Mouse (Mus musculus): ENCODE data around the gene Alkbh4. TPM values are rescaled to one million over a fixed set of nuclear protein-coding genes. Genes with fewer than 3 reads are reported as not detected.

The Alkbh4 gene
- total and polyA plus RNA-seq, 2 experiments: 3.0 to 9.3 TPM

DNA sequence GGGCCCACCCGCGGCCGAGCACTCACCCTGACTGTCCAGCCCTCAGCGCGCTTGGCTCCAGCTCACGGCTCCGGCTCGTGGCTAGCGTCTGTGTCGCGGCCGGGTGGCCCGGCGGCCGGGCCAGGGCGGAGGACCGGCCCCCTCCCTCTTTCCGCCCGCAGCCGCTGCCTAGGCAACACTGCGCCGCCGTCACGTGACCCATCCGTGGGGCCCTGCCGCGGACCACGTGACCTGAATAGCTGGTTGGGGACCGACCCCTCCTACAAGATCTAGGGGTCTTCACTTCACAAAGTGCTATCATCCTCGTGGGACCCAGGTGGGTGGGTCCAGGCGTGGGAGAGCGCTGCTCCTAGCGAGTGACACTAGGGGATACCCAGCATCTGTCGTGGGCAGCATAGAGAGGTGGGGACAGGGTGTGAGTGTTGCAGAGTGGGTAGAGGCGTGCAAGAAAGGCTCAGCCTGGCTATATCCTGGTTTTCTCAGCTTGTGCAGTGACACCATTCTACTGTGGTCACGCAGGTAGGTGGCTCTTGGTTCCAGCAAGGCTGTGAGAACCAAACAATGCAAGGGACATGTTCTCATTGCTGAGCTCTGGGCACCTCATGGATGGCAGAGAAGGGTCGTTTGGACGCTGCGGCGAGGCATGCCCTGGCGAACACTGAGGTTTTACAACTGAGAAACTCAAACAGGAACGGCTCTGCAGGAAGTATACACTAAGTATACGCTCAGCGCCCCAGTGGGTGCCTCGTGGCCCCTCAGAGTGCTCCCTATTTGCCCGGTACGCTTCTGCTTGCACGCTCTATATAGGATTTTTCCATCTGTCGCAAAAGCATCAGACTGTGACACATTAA is 34.8 kb downstream of the Alkbh4 start, which contains the start of gene Orai2:
Gene Orai2, minus strand, starts transcription at position 202 of the 851 bp plus-strand sequence.
- peaks cover 13% of the 10 kb centered on the region for H3K4me1 ChIP-seq (ENCODE audit: control insufficient read depth, insufficient read depth, low read length)
- no peaks in the 10 kb centered on the region for H3K36me3 ChIP-seq (ENCODE audit: control insufficient read depth, insufficient read depth, low read length)
- H3K79me2 ChIP-seq (ENCODE audit: control insufficient read depth, insufficient read depth, low read length): no peaks in the 10 kb centered on the region
- no peak for DNase-seq (ENCODE audit: extremely low read depth, low read depth, low spot score)
- no peaks in the 10 kb centered on the region for H3K27me3 ChIP-seq (ENCODE audit: control insufficient read depth, insufficient read depth, low read length)
- 2% methylated on average over 49 of the region's 49 CpGs for WGBS
- H3K27ac ChIP-seq (replicated peaks; ENCODE audit: insufficient read depth, low read depth, low read length): 0 out of 2 replicates have a peak within 1 kb of the TSS, but pooled peaks have one; percentile 22
- TF ChIP-seq CTCF (IDR thresholded peaks at IDR 0.05; ENCODE audit: low read depth, low read length) (no peak), POLR2A (IDR thresholded peaks at IDR 0.05; ENCODE audit: extremely low read depth, insufficient read depth, low read length) (no peak)
- H3K4me3 ChIP-seq (ENCODE audit: insufficient read depth, low read depth, low read length): peak within 1 kb of the TSS; percentile 54
- peak within 1 kb of the TSS; percentile 48 for H3K9ac ChIP-seq (ENCODE audit: low read depth, low read length)

DNA sequence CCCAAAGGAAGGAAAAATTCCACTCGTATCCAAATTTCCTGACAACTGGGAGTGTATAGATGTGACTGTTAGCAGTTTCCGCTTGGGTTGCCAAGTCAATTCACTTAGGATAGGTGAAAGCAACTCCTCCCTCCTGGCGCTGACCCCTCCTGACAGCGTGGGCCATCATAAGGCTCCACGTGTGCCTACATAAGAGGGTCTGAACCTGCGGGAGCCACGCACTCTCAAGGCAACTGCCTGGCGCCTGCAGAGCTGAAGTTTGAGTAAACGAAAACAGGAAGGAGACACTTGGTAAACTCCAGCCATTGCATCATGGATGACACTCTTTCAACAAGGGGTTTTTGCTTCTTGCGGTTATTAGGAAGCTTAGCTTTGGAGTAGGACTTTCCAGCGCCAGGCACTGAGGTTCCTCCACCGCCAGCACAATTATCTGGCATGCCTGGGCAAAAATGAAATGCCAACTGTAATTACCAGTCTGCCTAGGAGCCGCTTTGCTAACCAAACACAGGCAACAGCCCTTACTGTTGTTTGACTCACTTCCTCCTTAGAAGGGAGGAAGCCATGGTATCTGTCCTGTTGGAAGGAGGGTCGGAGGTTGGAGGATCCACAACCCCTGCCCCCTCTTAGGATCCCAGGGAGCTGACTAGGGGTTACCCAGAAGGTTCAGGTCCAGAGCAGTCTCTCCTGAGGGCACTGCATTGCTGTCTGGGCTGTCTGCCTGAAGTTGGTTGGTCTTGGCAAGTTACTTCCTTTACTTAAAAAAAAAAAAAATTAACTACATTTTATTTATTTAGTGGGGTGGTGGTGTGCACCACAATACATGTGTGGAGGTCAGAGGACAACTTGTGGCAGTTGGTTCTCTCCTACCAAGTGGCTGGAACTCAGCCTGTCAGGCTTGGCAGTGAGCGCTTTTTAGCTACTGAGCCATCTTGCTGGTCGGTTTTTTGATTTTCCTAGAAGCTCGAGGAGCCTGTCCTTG is 35.7 kb downstream of the Alkbh4 start:
- Histone ChIP-seq H3K4me3 (ENCODE audit: insufficient read depth, low read depth, low read length) (peak overlapping the region; percentile 45; the same call in 1 of the 2 replicates), H3K36me3 (ENCODE audit: control insufficient read depth, insufficient read depth, low read length) (no peaks in the 10 kb centered on the region), H3K27me3 (ENCODE audit: control insufficient read depth, insufficient read depth, low read length) (no peaks in the 10 kb centered on the region), H3K4me1 (ENCODE audit: control insufficient read depth, insufficient read depth, low read length) (peaks cover 13% of the 10 kb centered on the region), H3K9ac (ENCODE audit: low read depth, low read length) (peak overlapping the region; percentile 48), H3K27ac (replicated peaks; ENCODE audit: insufficient read depth, low read depth, low read length) (peak overlapping the region; percentile 37), H3K79me2 (ENCODE audit: control insufficient read depth, insufficient read depth, low read length) (no peaks in the 10 kb centered on the region)
- 6% methylated on average over 17 of the region's 17 CpGs for WGBS
- peak; percentile 63 for DNase-seq (ENCODE audit: extremely low read depth, low read depth, low spot score)
- TF ChIP-seq POLR2A (IDR thresholded peaks at IDR 0.05; ENCODE audit: extremely low read depth, insufficient read depth, low read length): no peak
- TF ChIP-seq CTCF (IDR thresholded peaks at IDR 0.05; ENCODE audit: low read depth, low read length): no peak

DNA sequence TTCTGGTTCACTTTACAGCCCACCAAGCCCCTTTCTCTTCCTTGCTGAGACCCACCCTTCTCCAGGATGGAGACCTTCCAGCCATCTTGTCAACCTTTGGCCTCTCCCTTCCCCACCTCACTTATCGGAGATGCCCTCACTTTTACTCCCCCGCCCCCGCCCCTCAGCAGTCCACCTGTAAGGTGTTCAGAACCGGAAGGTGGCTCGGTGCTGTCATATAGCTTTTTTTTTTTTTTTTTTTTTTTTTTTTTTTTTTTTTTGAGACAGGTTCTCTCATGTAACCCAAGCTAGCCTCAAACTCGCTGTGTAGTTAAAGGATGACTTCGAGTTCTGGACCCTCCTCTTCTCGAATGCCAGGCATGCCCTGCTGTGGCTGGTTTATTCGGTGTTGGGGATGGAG is 37.0 kb downstream of the Alkbh4 start:
- Histone ChIP-seq H3K79me2 (ENCODE audit: control insufficient read depth, insufficient read depth, low read length) (no peaks in the 10 kb centered on the region), H3K27me3 (ENCODE audit: control insufficient read depth, insufficient read depth, low read length) (no peaks in the 10 kb centered on the region), H3K27ac (replicated peaks; ENCODE audit: insufficient read depth, low read depth, low read length) (no peak overlapping the region), H3K36me3 (ENCODE audit: control insufficient read depth, insufficient read depth, low read length) (no peaks in the 10 kb centered on the region), H3K4me3 (ENCODE audit: insufficient read depth, low read depth, low read length) (no peak overlapping the region), H3K9ac (ENCODE audit: low read depth, low read length) (no peak overlapping the region), H3K4me1 (ENCODE audit: control insufficient read depth, insufficient read depth, low read length) (peaks cover 13% of the 10 kb centered on the region)
- TF ChIP-seq POLR2A (IDR thresholded peaks at IDR 0.05; ENCODE audit: extremely low read depth, insufficient read depth, low read length) (no peak), CTCF (IDR thresholded peaks at IDR 0.05; ENCODE audit: low read depth, low read length) (no peak)
- WGBS: 85% methylated on average over 9 of the region's 9 CpGs
- no peak for DNase-seq (ENCODE audit: extremely low read depth, low read depth, low spot score)

DNA sequence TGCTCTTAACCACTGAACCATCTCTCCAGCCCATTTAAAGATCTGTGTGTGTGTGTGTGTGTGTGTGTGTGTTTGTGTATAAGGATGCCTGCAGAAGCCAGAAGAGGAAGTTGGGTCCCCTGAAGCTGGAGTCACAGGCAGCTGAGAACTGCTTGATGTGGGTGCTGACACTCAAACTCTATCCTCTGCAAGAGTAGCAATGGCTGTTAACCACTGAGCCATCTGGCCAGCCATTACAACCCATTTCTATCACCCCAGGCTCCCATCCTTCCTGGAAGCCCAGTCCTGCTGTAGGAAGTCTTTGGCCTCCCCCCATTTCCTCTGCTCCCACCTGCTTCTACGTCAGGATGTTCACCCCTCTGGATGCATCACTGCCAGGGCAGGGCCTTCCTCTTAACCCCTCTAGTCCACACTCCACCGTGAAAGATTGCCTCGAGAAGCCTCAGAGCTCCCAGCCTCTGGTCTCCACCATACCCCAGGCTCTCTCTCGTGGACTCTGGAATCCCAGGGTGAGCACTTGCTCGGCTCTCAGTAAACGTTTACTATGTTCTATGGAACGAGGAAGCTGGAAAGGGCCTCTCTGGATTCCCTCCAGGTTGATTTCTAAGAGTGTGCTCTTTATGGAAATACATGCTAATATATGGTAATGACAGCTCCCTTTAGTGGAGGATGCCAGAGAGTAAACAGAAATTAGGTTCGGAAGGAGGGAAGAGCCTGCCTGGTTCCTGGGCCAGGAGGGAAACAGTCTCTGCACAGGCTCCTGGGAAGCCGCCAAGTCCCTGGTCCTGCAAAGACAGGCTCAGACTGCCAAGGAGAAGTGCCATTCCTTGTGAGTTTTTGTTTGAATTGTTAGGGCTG is 37.9 kb downstream of the Alkbh4 start:
- Histone ChIP-seq H3K79me2 (ENCODE audit: control insufficient read depth, insufficient read depth, low read length) (no peaks in the 10 kb centered on the region), H3K4me1 (ENCODE audit: control insufficient read depth, insufficient read depth, low read length) (peaks cover 13% of the 10 kb centered on the region), H3K4me3 (ENCODE audit: insufficient read depth, low read depth, low read length) (no peak overlapping the region), H3K9ac (ENCODE audit: low read depth, low read length) (no peak overlapping the region), H3K27me3 (ENCODE audit: control insufficient read depth, insufficient read depth, low read length) (no peaks in the 10 kb centered on the region), H3K36me3 (ENCODE audit: control insufficient read depth, insufficient read depth, low read length) (no peaks in the 10 kb centered on the region), H3K27ac (replicated peaks; ENCODE audit: insufficient read depth, low read depth, low read length) (no peak overlapping the region; the same call in 1 of the 2 replicates)
- WGBS: 33% methylated on average over 9 of the region's 9 CpGs
- no peak for DNase-seq (ENCODE audit: extremely low read depth, low read depth, low spot score)
- no peak for TF ChIP-seq CTCF (IDR thresholded peaks at IDR 0.05; ENCODE audit: low read depth, low read length)
- TF ChIP-seq POLR2A (IDR thresholded peaks at IDR 0.05; ENCODE audit: extremely low read depth, insufficient read depth, low read length): no peak

DNA sequence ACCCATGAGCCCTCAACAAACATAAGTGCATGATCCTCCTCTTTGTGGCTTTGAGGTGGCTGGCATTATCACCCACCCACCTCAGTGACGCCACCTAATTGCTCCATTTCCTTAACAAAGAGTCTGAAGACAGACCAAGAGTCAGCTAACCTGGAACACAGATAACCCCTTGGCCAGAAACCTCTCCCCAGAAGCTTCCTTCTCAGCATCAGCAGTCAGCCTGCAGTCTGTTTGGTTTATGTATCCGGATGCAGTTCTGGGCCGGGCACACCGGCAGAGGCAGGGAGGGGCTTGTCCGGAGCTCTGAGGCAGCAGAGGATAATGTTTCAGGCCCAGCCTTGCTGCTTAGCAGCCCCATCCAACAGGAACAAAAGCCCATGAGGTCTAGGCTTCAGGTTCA is 43.6 kb downstream of the Alkbh4 start:
- peaks cover 8% of the 10 kb centered on the region; the same call in 1 of the 2 replicates for H3K36me3 ChIP-seq (ENCODE audit: control insufficient read depth, insufficient read depth, low read length)
- TF ChIP-seq CTCF (IDR thresholded peaks at IDR 0.05; ENCODE audit: low read depth, low read length) (no peak), POLR2A (IDR thresholded peaks at IDR 0.05; ENCODE audit: extremely low read depth, insufficient read depth, low read length) (no peak)
- H3K4me3 ChIP-seq (ENCODE audit: insufficient read depth, low read depth, low read length): no peak overlapping the region
- no peak overlapping the region for H3K9ac ChIP-seq (ENCODE audit: low read depth, low read length)
- H3K27ac ChIP-seq (replicated peaks; ENCODE audit: insufficient read depth, low read depth, low read length): no peak overlapping the region
- H3K79me2 ChIP-seq (ENCODE audit: control insufficient read depth, insufficient read depth, low read length): no peaks in the 10 kb centered on the region
- 86% methylated on average over 5 of the region's 5 CpGs for WGBS
- no peak for DNase-seq (ENCODE audit: extremely low read depth, low read depth, low spot score)
- H3K27me3 ChIP-seq (ENCODE audit: control insufficient read depth, insufficient read depth, low read length): no peaks in the 10 kb centered on the region
- no peaks in the 10 kb centered on the region for H3K4me1 ChIP-seq (ENCODE audit: control insufficient read depth, insufficient read depth, low read length)
